ENCODE assay signal across 10 mouse cellular contexts in the genomic region with DNA sequence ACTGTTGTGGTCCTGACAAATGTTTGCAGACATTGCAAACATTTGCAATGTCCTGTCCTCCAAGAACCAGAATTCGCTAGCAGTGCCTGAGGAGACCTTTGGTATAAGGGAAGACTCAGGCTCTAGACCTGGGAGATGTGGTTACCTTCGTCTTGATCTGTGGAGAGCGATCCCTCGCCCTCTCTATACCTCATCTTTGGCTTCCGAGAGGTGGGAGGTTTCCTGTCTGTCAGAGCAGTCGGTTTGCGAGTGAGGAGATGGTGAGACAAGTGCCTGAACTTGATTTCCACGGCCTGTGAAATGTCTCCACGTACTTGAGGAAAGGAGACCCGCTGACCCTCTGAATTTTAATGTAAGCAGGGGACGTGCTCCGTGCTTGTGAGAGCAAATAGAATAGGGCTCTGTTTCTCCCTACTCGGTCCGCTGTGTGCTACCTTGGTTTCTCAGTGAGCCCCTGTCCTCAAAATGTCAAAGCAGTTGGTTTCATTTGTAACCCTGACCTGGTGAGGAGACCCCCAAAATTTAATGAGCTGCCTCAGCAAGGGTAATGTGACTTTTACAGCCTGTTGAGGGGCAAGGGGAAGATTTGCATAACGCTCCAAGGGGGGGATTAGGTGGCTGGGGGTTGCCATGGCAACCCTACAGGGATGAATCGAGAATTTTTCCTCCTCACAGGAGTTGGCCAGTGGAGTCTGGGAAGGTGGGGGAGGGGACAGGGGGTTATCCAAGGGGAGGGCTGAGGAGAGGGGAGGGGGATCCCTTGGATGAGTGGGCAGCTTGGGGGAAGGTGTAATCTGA. TPM values are rescaled to one million over a fixed set of nuclear protein-coding genes. Genes with fewer than 3 reads are reported as not detected.
A peak's percentile ranks its signal among the peaks of the same experiment; 100 is the strongest.
DNase-seq lines count a peak whose midpoint lies in the region; ATAC-seq and TF ChIP-seq lines count a peak whose summit lies in the region.
"Had no signal": no experiment of that assay in that cellular context is flagged by ENCODE, and none has a peak within 500 bp of the region (broad histone marks: within the 10 kb centered on the region; RNA-seq: fewer than 3 reads in every experiment).

No protein-coding gene starts in this region.

- DNase-seq in hindbrain, embryonic 10.5 days (ENCODE audit: low spot score) = peak; percentile 84
- DNase-seq in midbrain, embryonic 11.5 days (ENCODE audit: low spot score, missing footprints) = peak; percentile 98
- no peak for DNase-seq in cerebellum, postnatal 14 days
- DNase-seq in kidney, postnatal 25 days = no peak
- DNase-seq in left cerebral cortex, postnatal 10 days (ENCODE audit: extremely low spot score in 1 of 2, low spot score in 2 of 2) = no peak
- DNase-seq in right cerebral cortex, adult 2 months (ENCODE audit: low spot score in 2 of 2) = no peak
- DNase-seq: kidney, postnatal 4 days had no signal

- TF ChIP-seq POLR2A in bone marrow macrophage, adult 2 months (IDR thresholded peaks at IDR 0.05; ENCODE audit: borderline replicate concordance, low read depth, low read length) = no peak

- H3K27ac ChIP-seq in bone marrow macrophage, adult 2 months (ENCODE audit: insufficient read depth, low read depth, low read length) = peak overlapping the region; percentile 65
- H3K27ac ChIP-seq in hindbrain, embryonic 10.5 days = peak overlapping the region; percentile 66
- H3K27ac ChIP-seq in midbrain, embryonic 11.5 days (ENCODE audit: low read depth, low read length) = peak overlapping the region; percentile 67; the same call in 1 of the 2 replicates
- H3K27ac ChIP-seq: heart, adult 2 months had no signal

- H3K9ac ChIP-seq in midbrain, embryonic 11.5 days (ENCODE audit: low read length) = no peak overlapping the region; the same call in 1 of the 2 replicates

- peaks cover 81% of the 10 kb centered on the region for H3K36me3 ChIP-seq in hindbrain, embryonic 10.5 days
- H3K36me3 ChIP-seq in midbrain, embryonic 11.5 days (ENCODE audit: control insufficient read depth, insufficient read depth, low read length) = no peaks in the 10 kb centered on the region; the same call in 1 of the 2 replicates

- peak; percentile 40 for ATAC-seq in CD4-positive, CD25-positive, alpha-beta regulatory T cell, adult 4 months
- ATAC-seq in midbrain, embryonic 11.5 days (ENCODE audit: low FRiP score) = peak; percentile 78

- peaks cover 54% of the 10 kb centered on the region for H3K4me1 ChIP-seq in bone marrow macrophage, adult 2 months (ENCODE audit: control insufficient read depth, insufficient read depth, low read length)
- H3K4me1 ChIP-seq in hindbrain, embryonic 10.5 days (replicated peaks) = peaks cover 100% of the 10 kb centered on the region
- H3K4me1 ChIP-seq in midbrain, embryonic 11.5 days (ENCODE audit: control insufficient read depth, insufficient read depth, low read length) = peaks cover 94% of the 10 kb centered on the region

- H3K4me3 ChIP-seq in bone marrow macrophage, adult 2 months (ENCODE audit: insufficient read depth, low read length) = no peak overlapping the region; the same call in 1 of the 2 replicates
- peak overlapping the region; percentile 39 for H3K4me3 ChIP-seq in hindbrain, embryonic 10.5 days
- H3K4me3 ChIP-seq in midbrain, embryonic 11.5 days (ENCODE audit: low read depth, low read length) = peak overlapping the region; percentile 13; the same call in 1 of the 2 replicates
- H3K4me3 ChIP-seq: heart, adult 2 months had no signal

- H3K9me3 ChIP-seq in hindbrain, embryonic 10.5 days = no peaks in the 10 kb centered on the region
- H3K9me3 ChIP-seq in midbrain, embryonic 11.5 days (ENCODE audit: control insufficient read depth, low read length) = no peaks in the 10 kb centered on the region

- H3K4me2 ChIP-seq in midbrain, embryonic 11.5 days = peak overlapping the region; percentile 45

- TF ChIP-seq CTCF in bone marrow macrophage, adult 2 months (IDR thresholded peaks at IDR 0.05; ENCODE audit: low read depth, low read length) = no peak

- intact Hi-C loops in left cerebral cortex, postnatal 10 days (cut with DNase I) = no loop called here

- H3K27me3 ChIP-seq in hindbrain, embryonic 10.5 days (ENCODE audit: insufficient read depth, poor library complexity, severe bottlenecking) = peaks cover 31% of the 10 kb centered on the region
- no peaks in the 10 kb centered on the region for H3K27me3 ChIP-seq in midbrain, embryonic 11.5 days (ENCODE audit: control insufficient read depth, insufficient read depth, low read length)

- 5% methylated on average over 16 of the region's 16 CpGs for WGBS in hindbrain, embryonic 10.5 days
- WGBS in midbrain, embryonic 11.5 days = 4% methylated on average over 16 of the region's 16 CpGs

RNA-seq across cellular contexts. Expression of a gene that starts 12.7 kb away (rescaled TPM):
- polyA plus RNA-seq in CD4-positive, CD25-positive, alpha-beta regulatory T cell, adult 4 months (2017; shearing (Covaris generic)) = 10 to 100 TPM; 19.6 to 23.7 TPM
- 39.3 and 41.6 TPM in 2 replicates for polyA plus RNA-seq in bone marrow macrophage, adult 2 months (2012; ENCODE audit: insufficient read depth, insufficient read length, missing spikeins)
- polyA plus RNA-seq in hindbrain, embryonic 10.5 days (2016; fragmentation: Nextera tagmentation; extraction: Ambion mirVana) = 47.4 and 56.0 TPM in 2 replicates
- 38.2 and 38.9 TPM in 2 replicates for polyA plus RNA-seq in midbrain, embryonic 11.5 days (2014; fragmentation: Nextera tagmentation; extraction: Ambion mirVana)
- total RNA-seq in left cerebral cortex, postnatal 10 days (2021) = 10 to 100 TPM; 80.8 to 92.7 TPM

Comparison
In these comparisons a context has a peak if more than half of its experiments do, and no peak if none do; other contexts are left out.
1. DNase-seq: peak in hindbrain, embryonic 10.5 days (single experiment) and midbrain, embryonic 11.5 days (single experiment); none in cerebellum, postnatal 14 days (0 of 2), kidney, postnatal 25 days (0 of 2), left cerebral cortex, postnatal 10 days (0 of 2) and right cerebral cortex, adult 2 months (0 of 2).
2. Peak in every context shown above with its lines, with median percentiles within 50 percentile points of each other: H3K27ac ChIP-seq.